Mouse (Mus musculus): ENCODE measurements around the gene Cherp. TPM values are rescaled to one million over a fixed set of nuclear protein-coding genes. Genes with fewer than 3 reads are reported as not detected.

Cherp gene
- polyA plus RNA-seq, 1 experiment from 2014 or later = 58.2 TPM

Small RNA genes lying within 50 kb of the gene (microRNA-seq; reads per million reads assigned to microRNA genes)
- 1.7 reads per million for gene Mir7068

Other genes starting within 250 kb of the Cherp start
- 252 and 284 TPM in 2 replicates for gene Ap1m1, start 235.2 kb downstream of the Cherp start, polyA plus RNA-seq (2015; fragmentation: Nextera tagmentation; extraction: Ambion mirVana)
- gene Gm10282, start 170.0 kb downstream of the Cherp start, polyA plus RNA-seq (2015; fragmentation: Nextera tagmentation; extraction: Ambion mirVana) = 16.5 and 25.7 TPM in 2 replicates
- 3.2 and 3.8 TPM in 2 replicates for gene Klf2, start 156.2 kb downstream of the Cherp start, polyA plus RNA-seq (2015; fragmentation: Nextera tagmentation; extraction: Ambion mirVana)
- 67.3 and 68.0 TPM in 2 replicates for gene Eps15l1, start 53.8 kb downstream of the Cherp start, polyA plus RNA-seq (2015; fragmentation: Nextera tagmentation; extraction: Ambion mirVana)
- 1.1 and 1.3 TPM in 2 replicates for gene Calr3, start 31.4 kb downstream of the Cherp start, polyA plus RNA-seq (2015; fragmentation: Nextera tagmentation; extraction: Ambion mirVana)
- gene 1700030K09Rik, start 31.3 kb downstream of the Cherp start, polyA plus RNA-seq (2015; fragmentation: Nextera tagmentation; extraction: Ambion mirVana) = 21.4 and 24.5 TPM in 2 replicates
- gene Slc35e1, start 17.4 kb upstream of the Cherp start, polyA plus RNA-seq (2015; fragmentation: Nextera tagmentation; extraction: Ambion mirVana) = 9.8 and 10.2 TPM in 2 replicates
- gene Med26, start 73.0 kb upstream of the Cherp start, polyA plus RNA-seq (2015; fragmentation: Nextera tagmentation; extraction: Ambion mirVana) = 19.9 and 21.6 TPM in 2 replicates
- 129 and 139 TPM in 2 replicates for gene Smim7, start 95.9 kb upstream of the Cherp start, polyA plus RNA-seq (2015; fragmentation: Nextera tagmentation; extraction: Ambion mirVana)
- gene Tmem38a, start 96.8 kb upstream of the Cherp start, polyA plus RNA-seq (2015; fragmentation: Nextera tagmentation; extraction: Ambion mirVana) = 18.2 and 19.6 TPM in 2 replicates
- gene Nwd1, start 171.5 kb upstream of the Cherp start, polyA plus RNA-seq (2015; fragmentation: Nextera tagmentation; extraction: Ambion mirVana) = 1.9 and 2.0 TPM in 2 replicates
- 192 and 208 TPM in 2 replicates for gene Sin3b, start 248.1 kb upstream of the Cherp start, polyA plus RNA-seq (2015; fragmentation: Nextera tagmentation; extraction: Ambion mirVana)

Measured in forebrain, embryonic 16.5 days (tissue).